ENCODE assay signal across 20 mouse cellular contexts in the genomic region with DNA sequence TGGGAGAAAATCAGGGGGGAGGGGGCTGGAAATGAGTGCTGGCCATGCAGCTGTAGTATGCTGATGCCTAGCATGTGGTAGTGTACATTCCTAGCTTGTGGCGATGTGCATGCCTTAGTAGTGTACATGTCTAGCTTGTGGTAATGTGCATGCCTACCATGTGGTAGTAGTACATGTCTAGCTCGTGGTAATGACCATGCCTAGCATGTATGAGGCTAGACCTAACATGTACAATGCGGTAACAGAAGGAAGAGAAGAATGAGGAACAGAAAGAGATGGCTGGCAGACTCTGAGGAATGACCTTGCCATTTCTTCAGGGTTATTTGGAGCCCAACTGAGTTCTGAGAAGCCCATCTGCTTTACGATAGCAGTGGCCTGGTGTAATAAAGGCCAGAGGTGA. TPM values are rescaled to one million over a fixed set of nuclear protein-coding genes. Genes with fewer than 3 reads are reported as not detected.
"Had no signal": no experiment of that assay in that cellular context is flagged by ENCODE, and none has a peak within 500 bp of the region (broad histone marks: within the 10 kb centered on the region; RNA-seq: fewer than 3 reads in every experiment).

No protein-coding gene starts in this region.

- H3K9me3 ChIP-seq: limb, embryonic 15.5 days; liver, embryonic 13.5 days; midbrain, embryonic 15.5 days; neural tube, embryonic 12.5 days had no signal

- H3K36me3 ChIP-seq: limb, embryonic 15.5 days; liver, embryonic 13.5 days; midbrain, embryonic 15.5 days; neural tube, embryonic 12.5 days had no signal

- H3K4me3 ChIP-seq: limb, embryonic 15.5 days; liver, embryonic 13.5 days; midbrain, embryonic 15.5 days; neural tube, embryonic 12.5 days had no signal

- DNase-seq: kidney, adult 18-20 months; kidney, postnatal 10 days; kidney, postnatal 4 days; liver, embryonic 13.5 days; liver, postnatal 0 days; lung, postnatal 14 days; thymus, postnatal 14 days had no signal

- H3K27me3 ChIP-seq: limb, embryonic 15.5 days; liver, embryonic 13.5 days; midbrain, embryonic 15.5 days; neural tube, embryonic 12.5 days had no signal

- ATAC-seq: midbrain, embryonic 15.5 days had no signal

- H3K27ac ChIP-seq: limb, embryonic 15.5 days; liver, embryonic 13.5 days; midbrain, embryonic 15.5 days; neural tube, embryonic 12.5 days; stomach, postnatal 0 days had no signal

- H3K4me2 ChIP-seq: limb, embryonic 15.5 days; liver, embryonic 13.5 days; midbrain, embryonic 11.5 days; midbrain, embryonic 15.5 days; neural tube, embryonic 12.5 days had no signal

- H3K9ac ChIP-seq: limb, embryonic 15.5 days; liver, embryonic 13.5 days; liver, postnatal 0 days; midbrain, embryonic 15.5 days; neural tube, embryonic 12.5 days had no signal

- H3K4me1 ChIP-seq: limb, embryonic 15.5 days; liver, embryonic 13.5 days; midbrain, embryonic 15.5 days; neural tube, embryonic 12.5 days had no signal

RNA-seq across cellular contexts. Expression of a gene that starts 0.6 kb away (rescaled TPM):
- total RNA-seq: layer of hippocampus, postnatal 14 days; left cerebral cortex, postnatal 10 days; monocyte, adult 5-6 weeks; neutrophil, adult 5-6 weeks had no signal

RNA-seq across cellular contexts. Expression of a gene that starts 13.9 kb away (rescaled TPM):
- total RNA-seq: layer of hippocampus, adult 8-10 months; layer of hippocampus, postnatal 14 days; left cerebral cortex, adult 18-20 months; left cerebral cortex, postnatal 10 days; monocyte, adult 5-6 weeks; neutrophil, adult 5-6 weeks had no signal
- polyA plus RNA-seq: kidney, embryonic 14.5 days; limb, embryonic 11.5 days; limb, embryonic 15.5 days; liver, embryonic 13.5 days; midbrain, embryonic 11.5 days; midbrain, embryonic 15.5 days; neural tube, embryonic 12.5 days; stomach, postnatal 0 days had no signal

RNA-seq across cellular contexts. Expression of a gene that starts 43.5 kb away (rescaled TPM):
- total RNA-seq: layer of hippocampus, adult 8-10 months; left cerebral cortex, adult 18-20 months; monocyte, adult 5-6 weeks; neutrophil, adult 5-6 weeks had no signal
- polyA plus RNA-seq: limb, embryonic 11.5 days; liver, postnatal 0 days; midbrain, embryonic 11.5 days; midbrain, embryonic 15.5 days had no signal

RNA-seq across cellular contexts. Expression of a gene that starts 55.6 kb away (rescaled TPM):
- total RNA-seq: layer of hippocampus, adult 8-10 months; layer of hippocampus, postnatal 14 days; left cerebral cortex, adult 18-20 months; left cerebral cortex, postnatal 10 days; monocyte, adult 5-6 weeks; neutrophil, adult 5-6 weeks had no signal
- polyA plus RNA-seq: limb, embryonic 11.5 days had no signal
